Mouse (Mus musculus): ENCODE data around the gene Serpina12.

GRCm38 (mm10) chr12:104069620-104070019, 25.4 kb upstream of the Serpina12 start:
- TF ChIP-seq MXI1 (IDR thresholded peaks at IDR 0.05; ENCODE audit: low read depth, low read length): no peak
- no peak for TF ChIP-seq MAX (IDR thresholded peaks at IDR 0.05; ENCODE audit: low read length)
- TF ChIP-seq GATA1 (IDR thresholded peaks at IDR 0.05; ENCODE audit: low read depth, low read length): 0 out of 2 replicates have a peak, but pooled peaks have one; percentile 17
- TF ChIP-seq CTCF (IDR thresholded peaks at IDR 0.05 in 2 of 3, conservative IDR thresholded peaks at IDR 0.05 in 1 of 3; ENCODE audit: control insufficient read depth in 1 of 3, insufficient read depth in 1 of 3, low read depth in 2 of 3, low read length in 3 of 3, poor library complexity in 1 of 3, severe bottlenecking in 1 of 3): peak; percentile 14 to 44 (median 43); a peak in 5 of 6 replicates
- no peak for TF ChIP-seq EP300 (IDR thresholded peaks at IDR 0.05; ENCODE audit: low read depth in 1 of 2, low read length in 2 of 2)
- no peak for TF ChIP-seq E2F4 (IDR thresholded peaks at IDR 0.05; ENCODE audit: borderline replicate concordance, low read depth, low read length)
